Mouse (Mus musculus) ES-Bruce4 (cell line): ENCODE measurements at regions not wholly inside any gene's neighbourhood (a gene's known extent, or its start where the extent isn't known, plus 50 kb on each side); places are given as distances from the start of the nearest gene placed in this dataset.

ENCODE experiments used
- H3K27ac ChIP-seq: 2 replicates; pipeline ENCODE4 v1.5.1; 2012; ENCODE audit warnings: low read length, inconsistent platforms; ENCODE audit not compliant: insufficient read depth
- H3K27me3 ChIP-seq: 2 replicates; pipeline ENCODE4 v1.6.1; 2012; ENCODE audit warnings: mild to moderate bottlenecking, low read length, inconsistent platforms; ENCODE audit not compliant: control insufficient read depth, poor library complexity, insufficient read depth, severe bottlenecking
- H3K36me3 ChIP-seq: 2 replicates; pipeline ENCODE4 v1.6.1; 2012; ENCODE audit warnings: inconsistent platforms, mild to moderate bottlenecking, low read length, moderate library complexity; ENCODE audit not compliant: control insufficient read depth, poor library complexity, insufficient read depth, severe bottlenecking
- H3K4me1 ChIP-seq: one replicate; pipeline ENCODE4 v1.8.1; 2011; ENCODE audit warnings: low read length; ENCODE audit not compliant: control insufficient read depth, insufficient read depth
- H3K4me3 ChIP-seq: 2 replicates; pipeline ENCODE4 v1.5.1; 2011; ENCODE audit warnings: low read depth, mild to moderate bottlenecking, low read length
- H3K9ac ChIP-seq: 2 replicates; pipeline ENCODE4 v1.6.1; 2012; ENCODE audit warnings: low read depth, mild to moderate bottlenecking, inconsistent platforms; ENCODE audit not compliant: poor library complexity, severe bottlenecking
- H3K9me3 ChIP-seq: replicated peaks from 2 replicates; pipeline ENCODE4 v1.6.1; 2012; ENCODE audit warnings: mild to moderate bottlenecking, low read length, inconsistent platforms; ENCODE audit not compliant: control insufficient read depth, poor library complexity, insufficient read depth, severe bottlenecking
- CTCF ChIP-seq: IDR thresholded peaks from one replicate; pipeline ENCODE4 v1.8.1; 2011; ENCODE audit warnings: low read depth, low read length
- EP300 ChIP-seq: IDR thresholded peaks from 2 replicates; pipeline ENCODE4 v1.6.1; 2011; ENCODE audit warnings: low read depth, low read length; ENCODE audit not compliant: insufficient read depth
- POLR2A ChIP-seq: IDR thresholded peaks from one replicate; pipeline ENCODE4 v1.8.1; 2011; ENCODE audit warnings: low read length; ENCODE audit not compliant: insufficient read depth

DNA sequence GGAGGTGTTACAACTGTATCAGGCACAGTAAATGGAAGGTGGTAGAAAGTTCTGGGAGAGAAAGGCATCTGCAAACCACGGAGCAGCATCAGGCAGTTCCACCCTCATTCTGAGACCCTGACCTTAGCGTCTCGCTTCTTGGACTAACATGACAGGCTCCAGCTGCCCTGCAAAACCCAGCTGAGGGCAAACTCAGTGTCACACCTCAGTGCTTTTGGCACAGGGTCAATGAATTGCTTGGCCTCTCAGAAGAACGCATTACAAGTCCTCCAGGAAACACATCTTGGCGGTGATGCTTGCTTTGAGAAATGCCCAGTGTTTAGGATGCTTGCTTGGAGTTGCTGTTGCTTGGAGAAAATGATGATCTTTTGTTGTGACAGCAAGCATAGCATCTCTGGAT lies 90.2 kb upstream of the A230072I06Rik start:
- TF ChIP-seq EP300: no peak
- TF ChIP-seq CTCF: no peak
- no peak for TF ChIP-seq POLR2A
- no peak overlapping the region for H3K27ac ChIP-seq
- no peak overlapping the region for H3K9ac ChIP-seq
- no peaks in the 10 kb centered on the region for H3K4me1 ChIP-seq
- H3K9me3 ChIP-seq: no peaks in the 10 kb centered on the region
- no peak overlapping the region for H3K4me3 ChIP-seq
- H3K27me3 ChIP-seq: no peaks in the 10 kb centered on the region
- no peaks in the 10 kb centered on the region for H3K36me3 ChIP-seq

- H3K9ac ChIP-seq: no peak overlapping the region
- no peaks in the 10 kb centered on the region for H3K9me3 ChIP-seq
- H3K4me1 ChIP-seq: no peaks in the 10 kb centered on the region
- no peak overlapping the region for H3K4me3 ChIP-seq
- no peak for TF ChIP-seq EP300
- no peak for TF ChIP-seq CTCF
- no peak for TF ChIP-seq POLR2A
- H3K27ac ChIP-seq: no peak overlapping the region
- H3K36me3 ChIP-seq: no peaks in the 10 kb centered on the region
- no peaks in the 10 kb centered on the region for H3K27me3 ChIP-seq
These were observed 89.7 kb upstream of the A230072I06Rik start for GRCm38 (mm10) chr8:12188960-12189359.

GRCm38 (mm10) chr8:12192006-12192405 lies 86.6 kb upstream of the A230072I06Rik start:
- no peak overlapping the region for H3K9ac ChIP-seq
- H3K4me1 ChIP-seq: no peaks in the 10 kb centered on the region
- no peaks in the 10 kb centered on the region for H3K27me3 ChIP-seq
- H3K27ac ChIP-seq: no peak overlapping the region
- no peak overlapping the region for H3K4me3 ChIP-seq
- peak; percentile 98 for TF ChIP-seq CTCF
- TF ChIP-seq EP300: no peak
- H3K36me3 ChIP-seq: no peaks in the 10 kb centered on the region
- H3K9me3 ChIP-seq: no peaks in the 10 kb centered on the region

DNA sequence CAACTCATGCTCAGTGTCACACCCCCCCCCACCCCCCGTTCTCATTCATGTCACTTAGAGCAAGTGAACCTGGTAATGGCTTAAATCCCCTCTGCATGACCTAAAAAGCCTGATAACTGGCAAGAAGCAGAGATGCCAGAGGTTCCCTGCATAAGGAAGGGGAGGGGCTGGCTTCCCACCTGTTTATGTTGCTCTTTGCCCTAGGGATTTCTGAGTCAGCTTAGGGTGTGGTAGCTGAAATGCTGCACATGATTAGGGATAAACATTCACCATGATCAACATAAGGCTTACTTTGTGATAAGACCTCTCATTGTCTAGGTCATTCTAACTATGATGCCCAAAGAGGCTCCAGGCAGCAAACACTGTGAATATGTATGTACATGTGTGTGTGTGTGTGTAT lies 72.7 kb upstream of the A230072I06Rik start:
- no peak overlapping the region for H3K27ac ChIP-seq
- no peaks in the 10 kb centered on the region for H3K4me1 ChIP-seq
- no peak overlapping the region for H3K9ac ChIP-seq
- TF ChIP-seq EP300 (no peak), CTCF (no peak), POLR2A (no peak)
- no peaks in the 10 kb centered on the region for H3K9me3 ChIP-seq
- no peaks in the 10 kb centered on the region for H3K27me3 ChIP-seq
- H3K4me3 ChIP-seq: no peak overlapping the region
- H3K36me3 ChIP-seq: no peaks in the 10 kb centered on the region

DNA sequence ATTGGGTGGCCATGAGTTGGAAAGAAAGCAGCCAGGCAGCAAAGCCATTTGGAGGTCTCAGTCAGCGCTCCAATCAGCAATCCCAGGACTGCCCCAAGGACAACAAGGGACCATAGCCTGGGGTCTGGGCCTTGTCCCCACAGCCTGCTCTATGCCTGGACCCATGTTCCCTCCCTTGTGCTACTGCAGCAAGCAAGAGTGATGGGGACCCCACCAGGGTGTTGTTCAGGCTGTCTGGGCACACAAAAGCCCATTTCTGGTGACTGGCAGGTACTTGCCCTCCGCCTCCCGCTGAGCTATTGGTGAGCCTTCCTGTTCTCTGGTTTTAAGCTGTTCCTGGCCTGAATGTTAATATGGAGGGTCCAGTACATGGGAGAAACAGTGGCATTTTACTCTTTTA lies 71.2 kb upstream of the A230072I06Rik start:
- Histone ChIP-seq H3K9me3 (no peaks in the 10 kb centered on the region), H3K9ac (no peak overlapping the region), H3K27ac (no peak overlapping the region), H3K4me1 (no peaks in the 10 kb centered on the region), H3K36me3 (no peaks in the 10 kb centered on the region), H3K4me3 (no peak overlapping the region), H3K27me3 (no peaks in the 10 kb centered on the region)
- no peak for TF ChIP-seq POLR2A
- TF ChIP-seq EP300: no peak
- TF ChIP-seq CTCF: no peak

- Histone ChIP-seq H3K9ac (no peak overlapping the region), H3K4me1 (no peaks in the 10 kb centered on the region), H3K27ac (no peak overlapping the region), H3K4me3 (no peak overlapping the region), H3K36me3 (no peaks in the 10 kb centered on the region), H3K27me3 (no peaks in the 10 kb centered on the region), H3K9me3 (no peaks in the 10 kb centered on the region)
- no peak for TF ChIP-seq POLR2A
These were observed 64.8 kb upstream of the A230072I06Rik start for GRCm38 (mm10) chr8:12213774-12214173.
